Mouse (Mus musculus): ENCODE measurements around the gene Cyp2c23. TPM values are rescaled to one million over a fixed set of nuclear protein-coding genes. Genes with fewer than 3 reads are reported as not detected.

Gene Cyp2c23
- polyA plus RNA-seq, 1 experiment, result not detected

DNA sequence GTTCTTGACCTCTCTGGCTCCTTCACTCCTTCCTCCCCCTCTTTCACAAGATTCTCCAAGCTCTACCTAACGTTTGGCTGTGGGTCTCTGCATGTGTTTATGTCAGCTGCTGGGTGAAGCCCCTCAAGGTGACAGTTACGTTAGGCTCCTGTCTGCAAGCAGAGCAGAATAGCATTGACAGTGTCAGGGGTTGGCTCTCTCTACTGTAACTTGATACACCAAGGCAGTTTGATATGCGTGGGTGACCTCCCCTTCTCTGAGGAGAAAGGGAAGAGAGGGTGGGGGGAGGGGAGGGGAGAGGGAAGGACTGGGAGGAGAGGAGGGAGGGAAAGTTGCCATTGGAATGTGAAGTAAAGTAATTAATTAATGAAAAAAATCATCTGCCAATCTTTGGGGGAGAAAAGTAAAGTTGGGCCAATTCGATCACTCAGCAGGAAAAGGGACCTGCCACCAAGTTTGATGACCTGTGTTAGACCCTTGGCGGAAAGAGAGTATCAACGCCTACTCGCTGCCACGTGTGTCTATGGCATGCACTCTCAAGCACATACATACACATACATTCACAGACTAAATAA lies 2.0 kb downstream of the Cyp2c23 start:
- H3K4me3 ChIP-seq (replicated peaks), result no peak overlapping the region
- no peaks in the 10 kb centered on the region for H3K4me1 ChIP-seq
- H3K27me3 ChIP-seq (replicated peaks), result peaks cover 2% of the 10 kb centered on the region
- TF ChIP-seq FLI1 (IDR thresholded peaks at IDR 0.05; ENCODE audit: low read length), result no peak
- TF ChIP-seq GATA1 (IDR thresholded peaks at IDR 0.05; ENCODE audit: borderline replicate concordance, low read length), result no peak
- H3K36me3 ChIP-seq (replicated peaks; ENCODE audit: low read length), result no peaks in the 10 kb centered on the region
- H3K9me3 ChIP-seq, result peaks cover 16% of the 10 kb centered on the region

DNA sequence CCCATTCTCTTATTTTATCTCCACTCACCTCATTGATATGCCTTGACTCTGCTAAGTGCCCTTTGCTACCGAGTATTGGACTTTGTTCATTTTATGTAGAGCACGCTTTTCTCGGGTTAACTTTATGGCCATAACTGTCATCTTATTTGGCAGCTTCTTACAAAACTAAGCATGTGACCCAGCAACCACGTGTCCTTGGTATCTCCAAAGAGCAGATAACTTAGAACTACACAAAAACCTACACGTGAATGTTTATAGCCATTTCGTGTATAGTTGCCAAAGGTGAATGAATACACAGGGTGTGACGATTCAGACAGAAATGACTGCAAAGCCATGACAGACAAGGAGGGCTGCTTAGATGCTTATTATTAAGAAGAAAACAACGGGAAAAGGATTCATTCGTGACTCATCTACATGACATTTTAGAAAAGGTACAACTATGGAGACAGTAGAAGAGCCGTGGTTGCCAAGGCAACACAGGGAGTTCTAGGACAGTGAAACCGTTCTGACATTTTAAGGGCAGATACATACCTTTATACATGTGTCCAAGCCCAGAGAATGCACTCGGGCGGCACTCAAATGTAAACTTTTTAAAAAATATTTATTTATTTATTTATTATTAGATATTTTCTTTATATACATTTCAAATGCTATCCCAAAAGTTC lies 4.0 kb downstream of the Cyp2c23 start:
- no peak overlapping the region for H3K4me3 ChIP-seq (replicated peaks)
- peaks cover 16% of the 10 kb centered on the region for H3K9me3 ChIP-seq
- H3K27me3 ChIP-seq (replicated peaks), result peaks cover 2% of the 10 kb centered on the region
- H3K36me3 ChIP-seq (replicated peaks; ENCODE audit: low read length), result no peaks in the 10 kb centered on the region
- TF ChIP-seq FLI1 (IDR thresholded peaks at IDR 0.05; ENCODE audit: low read length) (no peak), GATA1 (IDR thresholded peaks at IDR 0.05; ENCODE audit: borderline replicate concordance, low read length) (no peak)
- H3K4me1 ChIP-seq, result no peaks in the 10 kb centered on the region

DNA sequence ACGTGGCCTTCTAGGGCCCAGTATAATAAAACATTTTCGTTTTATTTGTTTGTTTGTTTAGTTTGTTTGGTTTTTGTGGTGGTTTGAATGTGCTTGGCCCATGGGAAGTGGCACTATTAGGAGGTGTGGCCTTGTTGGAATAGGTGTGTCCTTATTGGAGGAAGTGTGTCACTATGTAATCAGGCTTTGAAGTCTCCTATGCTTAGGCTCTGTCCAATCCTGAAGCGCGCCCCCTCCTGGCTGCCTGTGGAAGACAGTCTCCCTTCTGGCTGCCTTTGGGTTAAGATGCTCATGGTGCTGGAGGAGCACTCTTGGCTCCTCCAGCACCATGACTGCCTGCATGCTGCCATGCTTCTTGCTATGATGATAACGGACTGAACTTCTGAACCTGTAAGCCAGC lies 5.9 kb downstream of the Cyp2c23 start:
- Histone ChIP-seq H3K4me1 (no peaks in the 10 kb centered on the region), H3K27me3 (replicated peaks) (peaks cover 9% of the 10 kb centered on the region)

DNA sequence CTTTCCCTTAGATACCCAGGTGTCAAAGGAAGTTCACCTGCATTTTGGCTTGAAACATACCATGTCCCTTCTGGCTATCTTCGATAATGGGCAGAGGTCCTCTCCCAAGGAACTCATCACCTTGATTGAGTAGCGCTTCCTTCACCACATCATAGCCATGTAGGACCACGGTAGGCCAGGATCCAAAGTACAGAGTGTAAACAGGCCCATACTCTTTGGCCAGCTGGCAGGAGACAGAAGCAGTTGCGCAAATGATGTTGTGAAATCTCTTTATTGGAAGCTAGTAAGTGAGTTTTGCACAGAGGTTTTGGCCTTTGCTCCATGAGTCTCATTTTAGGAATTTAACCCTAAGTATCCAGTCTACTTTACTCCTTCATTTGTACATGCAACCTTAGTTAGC lies 7.5 kb downstream of the Cyp2c23 start:
- no peak overlapping the region for H3K4me3 ChIP-seq (replicated peaks)
- no peaks in the 10 kb centered on the region for H3K4me1 ChIP-seq
- no peaks in the 10 kb centered on the region for H3K36me3 ChIP-seq (replicated peaks; ENCODE audit: low read length)
- TF ChIP-seq FLI1 (IDR thresholded peaks at IDR 0.05; ENCODE audit: low read length) (no peak), GATA1 (IDR thresholded peaks at IDR 0.05; ENCODE audit: borderline replicate concordance, low read length) (no peak)
- H3K27me3 ChIP-seq (replicated peaks), result peaks cover 14% of the 10 kb centered on the region
- peaks cover 16% of the 10 kb centered on the region for H3K9me3 ChIP-seq

More for the DNA sequence above, 5.9 kb downstream of the Cyp2c23 start:
- TF ChIP-seq GATA1 (IDR thresholded peaks at IDR 0.05; ENCODE audit: borderline replicate concordance, low read length) (no peak), FLI1 (IDR thresholded peaks at IDR 0.05; ENCODE audit: low read length) (no peak)
- peaks cover 16% of the 10 kb centered on the region for H3K9me3 ChIP-seq
- no peak overlapping the region for H3K4me3 ChIP-seq (replicated peaks)
- H3K36me3 ChIP-seq (replicated peaks; ENCODE audit: low read length), result no peaks in the 10 kb centered on the region

DNA sequence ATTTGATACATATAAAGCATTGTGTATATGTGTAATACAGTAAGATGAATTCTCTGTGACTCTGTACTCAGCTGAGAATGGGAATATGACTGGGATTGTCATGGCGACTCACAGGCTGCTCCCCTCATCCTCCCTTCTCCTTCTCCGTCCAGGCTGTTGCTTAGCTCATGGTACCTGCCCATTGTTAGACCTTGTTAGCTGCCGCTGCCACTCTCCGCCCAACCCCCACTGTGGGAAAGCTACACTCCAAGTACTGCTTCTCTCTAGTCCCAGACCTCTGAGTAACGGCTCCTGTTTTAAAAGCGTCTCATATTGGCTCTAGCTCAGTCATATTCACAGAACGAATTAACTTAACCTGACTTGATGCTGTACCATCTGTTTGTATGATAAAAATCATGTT lies 9.3 kb downstream of the Cyp2c23 start:
- no peaks in the 10 kb centered on the region for H3K4me1 ChIP-seq
- no peak for TF ChIP-seq GATA1 (IDR thresholded peaks at IDR 0.05; ENCODE audit: borderline replicate concordance, low read length)
- TF ChIP-seq FLI1 (IDR thresholded peaks at IDR 0.05; ENCODE audit: low read length), result no peak
- H3K4me3 ChIP-seq (replicated peaks), result no peak overlapping the region
- no peaks in the 10 kb centered on the region for H3K36me3 ChIP-seq (replicated peaks; ENCODE audit: low read length)
- peaks cover 15% of the 10 kb centered on the region for H3K27me3 ChIP-seq (replicated peaks)
- peaks cover 16% of the 10 kb centered on the region for H3K9me3 ChIP-seq

DNA sequence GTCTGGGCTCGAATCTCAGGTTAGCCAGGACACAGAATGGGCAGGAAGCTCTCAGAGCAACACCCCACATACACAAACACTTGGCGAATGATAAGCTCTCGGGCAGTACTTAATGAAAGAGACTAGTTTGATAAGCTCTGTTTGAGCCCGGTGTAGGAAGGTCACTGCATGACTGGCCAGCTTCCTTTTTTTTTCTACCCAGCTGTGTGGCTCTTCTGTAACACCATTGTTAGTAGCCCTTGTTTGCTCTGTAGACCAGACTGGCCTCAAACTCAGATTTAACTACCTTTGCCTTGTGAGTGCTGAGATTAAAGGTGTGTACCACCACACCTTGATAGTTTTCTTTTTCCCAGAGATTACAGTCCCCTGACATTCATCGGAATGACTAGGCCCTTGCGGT lies 15.1 kb downstream of the Cyp2c23 start:
- no peaks in the 10 kb centered on the region for H3K36me3 ChIP-seq (replicated peaks; ENCODE audit: low read length)
- no peak overlapping the region for H3K4me3 ChIP-seq (replicated peaks)
- no peaks in the 10 kb centered on the region for H3K4me1 ChIP-seq
- no peak for TF ChIP-seq FLI1 (IDR thresholded peaks at IDR 0.05; ENCODE audit: low read length)
- TF ChIP-seq GATA1 (IDR thresholded peaks at IDR 0.05; ENCODE audit: borderline replicate concordance, low read length), result no peak
- no peaks in the 10 kb centered on the region for H3K9me3 ChIP-seq
- peaks cover 21% of the 10 kb centered on the region for H3K27me3 ChIP-seq (replicated peaks)

DNA sequence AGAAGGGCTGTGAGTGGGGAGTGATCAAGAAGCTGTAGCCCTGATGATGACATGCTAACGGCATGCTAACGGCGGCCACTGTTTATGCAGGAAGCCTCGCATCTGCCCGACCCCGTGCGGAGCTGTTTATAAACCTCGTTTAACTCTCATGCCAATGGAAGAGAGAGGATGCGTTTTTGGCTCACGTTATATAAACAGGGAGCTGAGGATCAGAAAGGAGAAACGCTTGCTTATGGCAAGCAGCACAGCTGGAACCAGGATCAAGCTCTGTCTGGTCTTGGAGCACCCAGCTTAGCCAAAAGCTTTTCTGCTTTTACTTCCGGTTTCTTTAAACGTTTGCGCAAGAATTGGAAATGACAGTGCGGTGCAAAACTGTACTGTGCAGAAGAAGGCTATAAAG lies 20.2 kb downstream of the Cyp2c23 start:
- no peaks in the 10 kb centered on the region for H3K4me1 ChIP-seq
- no peaks in the 10 kb centered on the region for H3K36me3 ChIP-seq (replicated peaks; ENCODE audit: low read length)
- peaks cover 16% of the 10 kb centered on the region for H3K27me3 ChIP-seq (replicated peaks)
- no peaks in the 10 kb centered on the region for H3K9me3 ChIP-seq
- no peak overlapping the region for H3K4me3 ChIP-seq (replicated peaks)
- no peak for TF ChIP-seq FLI1 (IDR thresholded peaks at IDR 0.05; ENCODE audit: low read length)
- TF ChIP-seq GATA1 (IDR thresholded peaks at IDR 0.05; ENCODE audit: borderline replicate concordance, low read length), result no peak

DNA sequence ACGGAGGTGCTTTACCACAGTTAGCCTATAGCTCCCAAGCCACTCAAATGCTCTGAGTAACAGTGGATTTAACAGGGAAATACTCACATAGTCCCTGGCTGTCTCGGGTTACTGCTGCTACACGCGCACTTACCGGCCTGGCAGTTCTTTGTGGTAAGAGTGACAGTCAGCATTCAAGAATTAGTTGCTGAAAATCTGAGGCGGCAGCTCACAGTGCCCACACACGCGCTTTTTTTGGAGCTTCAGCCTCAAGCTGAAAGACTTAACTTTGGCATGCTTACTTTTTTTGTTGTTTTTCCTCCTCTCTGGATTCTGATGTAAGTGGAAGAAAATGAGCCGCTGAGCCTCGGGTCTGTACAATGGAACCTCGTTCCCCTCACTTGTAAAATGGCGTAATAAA lies 21.8 kb downstream of the Cyp2c23 start:
- TF ChIP-seq GATA1 (IDR thresholded peaks at IDR 0.05; ENCODE audit: borderline replicate concordance, low read length), result no peak
- no peak for TF ChIP-seq FLI1 (IDR thresholded peaks at IDR 0.05; ENCODE audit: low read length)
- H3K36me3 ChIP-seq (replicated peaks; ENCODE audit: low read length), result no peaks in the 10 kb centered on the region
- H3K9me3 ChIP-seq, result no peaks in the 10 kb centered on the region
- H3K27me3 ChIP-seq (replicated peaks), result peaks cover 13% of the 10 kb centered on the region
- H3K4me3 ChIP-seq (replicated peaks), result no peak overlapping the region
- no peaks in the 10 kb centered on the region for H3K4me1 ChIP-seq

DNA sequence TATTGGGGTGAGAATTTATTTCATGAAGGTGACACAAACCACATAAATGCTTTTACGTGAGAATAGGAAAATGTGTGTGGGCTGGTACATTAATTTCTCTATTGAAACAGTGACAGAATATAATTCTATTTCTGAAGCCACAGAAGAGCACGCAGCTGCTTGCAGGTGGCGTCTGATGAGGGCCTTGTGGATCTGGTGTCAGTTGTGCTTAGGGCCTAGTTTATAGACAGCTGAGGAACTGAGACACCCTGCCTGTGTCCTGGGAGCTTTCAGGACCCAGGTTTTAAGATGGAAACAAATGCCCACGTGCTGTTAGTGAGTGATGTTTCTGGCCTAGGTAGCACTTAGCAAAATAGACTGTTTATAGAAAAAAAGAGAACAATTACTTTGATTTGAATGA lies 24.0 kb downstream of the Cyp2c23 start:
- H3K4me3 ChIP-seq (replicated peaks), result no peak overlapping the region
- H3K4me1 ChIP-seq, result no peaks in the 10 kb centered on the region
- H3K9me3 ChIP-seq, result no peaks in the 10 kb centered on the region
- no peaks in the 10 kb centered on the region for H3K36me3 ChIP-seq (replicated peaks; ENCODE audit: low read length)
- H3K27me3 ChIP-seq (replicated peaks), result peaks cover 17% of the 10 kb centered on the region
- TF ChIP-seq FLI1 (IDR thresholded peaks at IDR 0.05; ENCODE audit: low read length), result no peak
- no peak for TF ChIP-seq GATA1 (IDR thresholded peaks at IDR 0.05; ENCODE audit: borderline replicate concordance, low read length)

DNA sequence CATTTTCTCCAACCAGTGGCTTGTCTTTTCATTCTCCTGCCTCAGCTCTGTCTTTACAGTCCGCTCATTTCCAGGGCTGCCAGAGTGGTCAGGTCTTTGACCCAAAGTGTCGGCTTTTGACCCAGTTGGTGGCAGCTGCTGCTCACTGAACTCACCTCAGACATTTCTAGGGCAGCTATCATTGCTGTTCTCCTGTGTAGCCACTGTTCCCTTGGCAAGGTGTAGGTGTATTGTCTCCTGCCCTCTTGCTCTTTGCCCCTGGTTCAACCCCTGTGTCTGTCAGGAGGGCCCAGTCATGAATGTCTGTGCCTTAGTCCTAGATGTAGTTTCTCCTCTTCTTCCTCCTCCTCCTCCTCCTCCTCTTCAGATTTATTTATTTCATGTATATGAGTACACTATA lies 24.7 kb downstream of the Cyp2c23 start:
- H3K36me3 ChIP-seq (replicated peaks; ENCODE audit: low read length), result no peaks in the 10 kb centered on the region
- H3K4me3 ChIP-seq (replicated peaks), result no peak overlapping the region
- no peaks in the 10 kb centered on the region for H3K9me3 ChIP-seq
- peaks cover 18% of the 10 kb centered on the region for H3K27me3 ChIP-seq (replicated peaks)
- no peak for TF ChIP-seq FLI1 (IDR thresholded peaks at IDR 0.05; ENCODE audit: low read length)
- TF ChIP-seq GATA1 (IDR thresholded peaks at IDR 0.05; ENCODE audit: borderline replicate concordance, low read length), result no peak
- H3K4me1 ChIP-seq, result no peaks in the 10 kb centered on the region

All from megakaryocyte, embryonic 14.5 days (primary cell).